Mouse (Mus musculus) embryonic facial prominence, embryonic 14.5 days (tissue): ENCODE data around the gene Hoxd10. TPM values are rescaled to one million over a fixed set of nuclear protein-coding genes. Genes with fewer than 3 reads are reported as not detected.

Experiments used
- ATAC-seq: fragments of 200-750 bp; cut with Nextera tagmentation; 2 replicates; pipeline ENCODE4 v1.8.0; 2017; ENCODE audit warnings: low read depth, moderate number of reproducible peaks, moderate TSS enrichment
- DNase-seq: peaks from one replicate; pipeline ENCODE4 v3.0.0-alpha.2; 2015; ENCODE audit warnings: low spot score
- H3K27ac ChIP-seq: fragments of 300-500 bp; sonication (generic); replicated peaks from 2 replicates; pipeline ENCODE4 v1.5.1; 2014; ENCODE audit warnings: low read depth, mild to moderate bottlenecking, low read length, moderate library complexity
- H3K27me3 ChIP-seq: fragments of 300-500 bp; sonication (generic); replicated peaks from 2 replicates; pipeline ENCODE4 v1.6.1; 2014; ENCODE audit warnings: low read length; ENCODE audit not compliant: control insufficient read depth, insufficient read depth
- H3K36me3 ChIP-seq: fragments of 300-500 bp; sonication (generic); 2 replicates; pipeline ENCODE4 v1.6.1; 2014; ENCODE audit warnings: low read length, mixed read lengths; ENCODE audit not compliant: control insufficient read depth, insufficient read depth
- H3K4me1 ChIP-seq: fragments of 300-500 bp; sonication (generic); 2 replicates; pipeline ENCODE4 v1.6.1; 2014; ENCODE audit warnings: antibody characterized with exemption, low read length; ENCODE audit not compliant: control insufficient read depth, insufficient read depth
- H3K4me2 ChIP-seq: fragments of 300-500 bp; sonication (generic); 2 replicates; pipeline ENCODE4 v1.6.1; 2014; ENCODE audit warnings: low read depth, mild to moderate bottlenecking, low read length, moderate library complexity, mixed read lengths
- H3K4me3 ChIP-seq: fragments of 300-500 bp; sonication (generic); 2 replicates; pipeline ENCODE4 v1.5.1; 2014; ENCODE audit warnings: low read depth, mild to moderate bottlenecking, low read length
- H3K9ac ChIP-seq: fragments of 300-500 bp; sonication (generic); 2 replicates; pipeline ENCODE4 v1.6.1; 2014; ENCODE audit warnings: low read depth, mild to moderate bottlenecking, low read length, moderate library complexity, mixed read lengths
- H3K9me3 ChIP-seq: fragments of 300-500 bp; sonication (generic); 2 replicates; pipeline ENCODE4 v1.6.1; 2016; ENCODE audit warnings: low read length; ENCODE audit not compliant: control insufficient read depth
- WGBS: fragments of 180-500 bp; shearing (Covaris S2); extraction: QIAGEN DNeasy Blood & Tissue Kit; methylation state at CpG from one replicate; pipeline ENCODE4 v1.1.7; 2014; 5-methylcytosine and 5-hydroxymethylcytosine counted together
- polyA plus RNA-seq: library from polyadenylated mRNA; unstranded; fragments of >200 nt; fragmentation: Nextera tagmentation; extraction: Ambion mirVana; gene quantifications from 2 replicates; pipeline ENCODE4 v1.2.1, GENCODE M21; 2014

Gene Hoxd10
- polyA plus RNA-seq, 1 experiment from 2014 or later = 0.45 TPM

GRCm38 (mm10) chr2:74733765-74734164 is 42.0 kb downstream of the Hoxd10 start:
- no peak for ATAC-seq
- Histone ChIP-seq H3K27me3 (peaks cover 97% of the 10 kb centered on the region), H3K27ac (no peak overlapping the region), H3K9me3 (no peaks in the 10 kb centered on the region), H3K9ac (no peak overlapping the region), H3K4me2 (peak overlapping the region; percentile 46; the same call in 1 of the 2 replicates), H3K4me3 (0 out of 2 replicates have a peak overlapping the region, but pooled peaks have one; percentile 28), H3K36me3 (no peaks in the 10 kb centered on the region), H3K4me1 (no peaks in the 10 kb centered on the region; the same call in 1 of the 2 replicates)
- no peak for DNase-seq
- WGBS = 2% methylated on average over 6 of the region's 6 CpGs

DNA sequence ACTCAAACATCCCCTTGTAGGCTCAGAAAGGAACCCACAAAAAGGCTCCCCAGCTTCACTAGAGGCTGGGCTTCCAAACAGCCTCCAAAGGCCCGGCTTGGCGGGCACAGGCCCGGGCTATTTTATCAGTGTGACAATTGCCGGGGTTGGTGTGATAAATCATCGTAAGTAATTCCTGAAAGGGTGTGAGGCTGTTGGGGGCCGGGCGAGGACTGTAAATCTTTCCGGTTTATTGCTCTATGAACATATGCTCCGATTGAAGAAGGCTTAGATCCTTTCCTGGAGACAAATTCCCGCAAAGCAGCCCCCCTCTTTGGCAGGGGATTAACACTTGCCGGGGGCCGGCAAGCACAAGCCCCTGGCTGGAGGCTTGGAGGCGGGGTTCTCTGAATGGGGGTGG is 42.7 kb downstream of the Hoxd10 start:
- no peak for ATAC-seq
- no peaks in the 10 kb centered on the region for H3K9me3 ChIP-seq
- H3K27ac ChIP-seq = peak overlapping the region; percentile 39; the same call in 1 of the 2 replicates
- no peaks in the 10 kb centered on the region; the same call in 1 of the 2 replicates for H3K4me1 ChIP-seq
- H3K4me2 ChIP-seq = peak overlapping the region; percentile 46; the same call in 1 of the 2 replicates
- no peaks in the 10 kb centered on the region for H3K36me3 ChIP-seq
- peaks cover 97% of the 10 kb centered on the region for H3K27me3 ChIP-seq
- DNase-seq = no peak
- H3K9ac ChIP-seq = no peak overlapping the region
- H3K4me3 ChIP-seq = no peak overlapping the region; the same call in none of the 2 replicates
- 1% methylated on average over 13 of the region's 13 CpGs for WGBS

GRCm38 (mm10) chr2:74734996-74735811 is 43.5 kb downstream of the Hoxd10 start:
- peaks cover 98% of the 10 kb centered on the region for H3K27me3 ChIP-seq
- no peak overlapping the region; the same call in 1 of the 2 replicates for H3K27ac ChIP-seq
- H3K9me3 ChIP-seq = no peaks in the 10 kb centered on the region
- DNase-seq (no peak), ATAC-seq (no peak)
- peak overlapping the region; percentile 29; the same call in 1 of the 2 replicates for H3K4me3 ChIP-seq
- H3K9ac ChIP-seq = peak overlapping the region; percentile 42; the same call in 1 of the 2 replicates
- WGBS = 3% methylated on average over 27 of the region's 27 CpGs
- no peaks in the 10 kb centered on the region for H3K36me3 ChIP-seq
- peak overlapping the region; percentile 46 for H3K4me2 ChIP-seq
- no peaks in the 10 kb centered on the region; the same call in 1 of the 2 replicates for H3K4me1 ChIP-seq

- Histone ChIP-seq H3K9me3 (no peaks in the 10 kb centered on the region), H3K4me1 (no peaks in the 10 kb centered on the region; the same call in 1 of the 2 replicates), H3K27me3 (peaks cover 98% of the 10 kb centered on the region), H3K4me3 (peak overlapping the region; percentile 29), H3K9ac (peak overlapping the region; percentile 42), H3K36me3 (no peaks in the 10 kb centered on the region), H3K4me2 (peak overlapping the region; percentile 46), H3K27ac (no peak overlapping the region; the same call in 1 of the 2 replicates)
- 4% methylated on average over 33 of the region's 42 CpGs for WGBS
- ATAC-seq = no peak
- no peak for DNase-seq
Observed at GRCm38 (mm10) chr2:74735851-74736687, 44.3 kb downstream of the Hoxd10 start.

DNA sequence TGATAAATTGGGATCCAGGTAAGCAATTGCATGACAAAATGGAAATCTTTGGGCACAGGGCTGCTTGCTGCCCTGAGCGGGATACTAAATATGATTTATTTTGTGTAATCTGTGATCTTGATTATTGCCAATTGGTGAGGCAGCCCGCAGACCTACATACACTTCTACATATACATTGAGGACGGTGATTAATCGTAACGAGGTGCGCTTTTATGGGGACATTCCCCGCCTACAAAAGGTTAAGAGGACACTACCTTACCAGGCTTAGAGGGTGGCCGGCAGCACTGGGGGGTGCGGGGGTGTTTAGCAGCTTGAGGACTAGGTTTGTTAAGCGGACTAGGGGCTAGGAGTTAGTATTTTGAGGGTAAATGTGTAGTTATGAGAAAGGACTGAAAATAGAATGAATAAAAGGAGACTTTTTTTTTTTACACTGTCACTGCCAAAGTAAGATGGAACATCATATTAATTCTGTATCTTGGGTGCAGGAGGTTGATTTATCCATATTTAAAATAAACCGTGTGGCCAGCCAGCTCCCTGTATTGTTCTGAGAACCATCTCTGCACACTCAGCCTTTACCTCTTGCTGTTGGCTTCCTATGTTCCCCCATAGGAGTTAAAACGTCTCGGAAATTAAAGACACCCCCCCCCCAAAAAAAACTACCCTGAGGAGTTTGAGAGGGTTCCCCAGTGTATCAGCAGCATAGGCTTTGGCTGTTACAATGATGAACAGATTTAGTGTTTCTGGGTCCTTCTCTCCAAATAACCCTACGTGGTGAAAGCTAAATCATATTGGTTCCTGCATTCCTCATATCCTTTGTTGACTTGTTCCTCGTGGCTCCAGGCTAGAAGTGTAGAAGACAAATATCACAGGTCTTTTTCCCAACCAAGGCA is 45.2 kb downstream of the Hoxd10 start:
- Histone ChIP-seq H3K36me3 (no peaks in the 10 kb centered on the region), H3K4me2 (peak overlapping the region; percentile 46), H3K27me3 (peaks cover 97% of the 10 kb centered on the region), H3K4me1 (no peaks in the 10 kb centered on the region; the same call in 1 of the 2 replicates), H3K4me3 (peak overlapping the region; percentile 29), H3K27ac (no peak overlapping the region; the same call in 1 of the 2 replicates), H3K9me3 (no peaks in the 10 kb centered on the region), H3K9ac (peak overlapping the region; percentile 42)
- 4% methylated on average over 15 of the region's 15 CpGs for WGBS
- ATAC-seq = no peak
- DNase-seq = no peak

GRCm38 (mm10) chr2:74737578-74738070 is 45.9 kb downstream of the Hoxd10 start:
- H3K9ac ChIP-seq = no peak overlapping the region
- ATAC-seq = no peak
- H3K27ac ChIP-seq = no peak overlapping the region
- DNase-seq = peak; percentile 61
- no peaks in the 10 kb centered on the region; the same call in 1 of the 2 replicates for H3K4me1 ChIP-seq
- no peaks in the 10 kb centered on the region for H3K36me3 ChIP-seq
- peak overlapping the region; percentile 13; the same call in 1 of the 2 replicates for H3K4me3 ChIP-seq
- 1% methylated on average over 7 of the region's 7 CpGs for WGBS
- peak overlapping the region; percentile 35; the same call in 1 of the 2 replicates for H3K4me2 ChIP-seq
- peaks cover 97% of the 10 kb centered on the region for H3K27me3 ChIP-seq
- no peaks in the 10 kb centered on the region for H3K9me3 ChIP-seq

DNA sequence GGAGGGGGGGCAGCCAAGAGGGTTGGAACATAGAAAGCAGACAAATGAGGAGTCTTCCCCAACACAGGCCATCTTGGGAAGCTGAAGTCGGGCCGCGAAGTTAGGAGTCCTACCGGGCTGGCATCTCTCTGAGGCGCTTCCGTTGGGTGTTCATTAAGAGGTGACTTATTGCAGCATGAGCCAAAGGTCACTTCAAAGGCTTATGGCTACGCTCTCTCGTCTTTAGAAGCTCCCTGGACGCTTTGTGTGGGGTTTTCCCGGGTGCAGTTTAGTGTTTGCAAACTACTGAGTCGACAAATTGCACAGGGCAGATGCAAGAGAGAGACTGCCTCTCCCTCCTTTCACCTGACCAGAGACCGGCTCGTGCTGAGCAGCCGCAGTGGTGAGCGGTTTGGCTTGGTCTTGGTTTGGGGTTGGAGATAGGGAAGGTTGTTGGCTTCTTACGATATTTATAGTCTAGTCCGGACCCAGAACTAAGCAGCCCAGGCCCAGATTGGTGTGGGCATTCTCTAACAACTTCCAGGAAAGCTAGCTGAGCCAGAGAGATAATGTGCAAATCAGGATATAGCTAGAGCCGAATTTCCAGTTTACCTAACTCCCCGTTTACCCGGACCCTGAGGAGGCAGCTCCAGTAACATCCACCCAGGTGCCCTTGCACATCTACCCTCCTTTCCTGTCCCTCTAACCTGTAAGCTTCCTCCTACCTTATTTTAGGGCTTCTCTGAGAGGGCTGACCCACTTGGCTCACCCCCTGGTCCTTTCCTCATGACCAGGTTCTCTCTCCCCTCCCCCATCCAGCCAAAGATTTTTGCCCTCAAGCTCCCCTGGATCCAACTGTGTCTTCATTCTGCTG is 47.1 kb downstream of the Hoxd10 start:
- peak overlapping the region; percentile 17; the same call in 1 of the 2 replicates for H3K4me3 ChIP-seq
- no peaks in the 10 kb centered on the region; the same call in 1 of the 2 replicates for H3K4me1 ChIP-seq
- H3K36me3 ChIP-seq = no peaks in the 10 kb centered on the region
- H3K4me2 ChIP-seq = peak overlapping the region; percentile 35
- 5% methylated on average over 20 of the region's 20 CpGs for WGBS
- peaks cover 97% of the 10 kb centered on the region for H3K27me3 ChIP-seq
- DNase-seq (no peak), ATAC-seq (no peak)
- H3K9ac ChIP-seq = peak overlapping the region; percentile 8; the same call in 1 of the 2 replicates
- no peaks in the 10 kb centered on the region for H3K9me3 ChIP-seq
- H3K27ac ChIP-seq = no peak overlapping the region; the same call in 1 of the 2 replicates
